Mouse (Mus musculus) liver (tissue): Measurements from ENCODE around the gene Foxg1.

Experiments
- DNase-seq: peaks from one replicate; pipeline ENCODE4 v3.0.0-alpha.2; 2020; ENCODE audit warnings: mixed read lengths

Foxg1 gene

DNA sequence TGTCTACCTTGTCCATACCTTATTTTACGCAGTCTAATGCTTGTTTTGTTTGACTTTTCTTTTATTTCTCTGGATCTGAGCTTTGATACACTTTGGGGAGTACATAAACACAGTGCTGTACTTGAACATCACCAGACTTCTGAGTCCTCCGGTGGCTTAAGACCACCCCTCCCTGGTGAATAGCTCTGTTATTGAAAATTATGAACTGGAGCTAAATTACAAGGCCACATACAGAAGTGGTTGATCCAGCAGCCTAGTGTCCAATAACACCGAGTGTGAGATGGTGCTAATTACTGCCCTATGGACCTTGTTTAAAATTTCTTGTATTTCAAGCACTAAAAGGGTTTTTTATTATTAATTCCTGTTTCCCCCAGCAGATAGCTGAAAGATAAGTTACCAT is 35.5 kb downstream of the Foxg1 start:
- no peak for DNase-seq
